Mouse (Mus musculus): Measurements from ENCODE around the gene Lrch3. TPM values are rescaled to one million over a fixed set of nuclear protein-coding genes. Genes with fewer than 3 reads are reported as not detected.
A peak's percentile ranks its signal among the peaks of the same experiment; 100 is the strongest.

The Lrch3 gene
- total and polyA plus RNA-seq, 2 experiments from 2014 or later, result 19.6 to 50.3 TPM

DNA sequence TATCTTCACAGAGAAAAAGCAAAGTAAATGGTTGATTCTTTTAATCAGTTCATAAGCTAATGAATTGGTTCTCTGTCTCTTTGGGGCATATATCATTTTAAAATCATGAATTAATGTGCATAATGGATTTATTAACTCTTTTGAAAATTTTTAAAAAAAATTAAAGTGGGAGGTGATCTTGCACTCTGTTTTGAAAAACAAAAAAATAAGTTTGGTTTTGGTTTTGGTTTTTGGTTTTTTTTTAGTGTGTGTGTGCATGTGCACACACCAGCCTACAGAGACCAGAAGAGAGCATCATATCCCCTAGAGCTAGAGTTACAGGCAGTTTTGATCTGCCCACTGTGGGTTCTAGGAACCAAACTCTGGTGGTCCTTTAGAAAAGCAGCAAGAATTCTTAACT, 35.4 kb downstream of the Lrch3 start:
- no peaks in the 10 kb centered on the region for H3K27me3 ChIP-seq (ENCODE audit: insufficient read depth, low read length)
- no peaks in the 10 kb centered on the region for H3K9me3 ChIP-seq (ENCODE audit: low read length)
- DNase-seq (no peak), ATAC-seq (no peak)
- no peaks in the 10 kb centered on the region for H3K36me3 ChIP-seq (ENCODE audit: insufficient read depth)
- TF ChIP-seq CTCF (IDR thresholded peaks at IDR 0.05; ENCODE audit: low read depth), result no peak
- no peaks in the 10 kb centered on the region for H3K4me1 ChIP-seq (ENCODE audit: insufficient read depth)
- no peak overlapping the region for H3K27ac ChIP-seq (ENCODE audit: low read depth, low read length)
- H3K4me2 ChIP-seq (ENCODE audit: low read depth), result no peak overlapping the region
- H3K4me3 ChIP-seq (ENCODE audit: low read depth, low read length), result no peak overlapping the region
- no peak overlapping the region for H3K9ac ChIP-seq

DNA sequence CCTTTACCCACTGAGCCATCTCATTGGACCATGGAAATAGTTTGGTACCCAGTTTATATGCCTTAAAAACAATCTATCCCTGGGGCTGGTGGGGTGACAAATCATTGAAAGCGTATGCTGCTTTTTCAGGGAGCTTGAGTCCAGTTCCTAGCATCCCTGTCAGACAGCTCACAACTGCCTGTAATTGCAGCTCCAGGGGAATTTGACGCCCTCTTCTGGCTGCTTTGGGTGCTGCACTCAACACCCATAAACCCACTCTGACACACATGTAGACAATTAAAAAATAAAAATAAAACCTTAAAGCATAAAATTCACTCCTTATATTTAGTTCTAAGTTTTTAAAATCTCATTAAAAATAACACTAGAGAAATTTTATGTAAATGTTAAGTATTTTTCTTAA, 37.2 kb downstream of the Lrch3 start:
- Histone ChIP-seq H3K4me3 (ENCODE audit: low read depth, low read length) (no peak overlapping the region), H3K27ac (ENCODE audit: low read depth, low read length) (no peak overlapping the region), H3K9me3 (ENCODE audit: low read length) (no peaks in the 10 kb centered on the region), H3K4me1 (ENCODE audit: insufficient read depth) (no peaks in the 10 kb centered on the region), H3K4me2 (ENCODE audit: low read depth) (no peak overlapping the region), H3K27me3 (ENCODE audit: insufficient read depth, low read length) (no peaks in the 10 kb centered on the region), H3K36me3 (ENCODE audit: insufficient read depth) (peaks cover 5% of the 10 kb centered on the region; the same call in 1 of the 2 replicates), H3K9ac (no peak overlapping the region)
- WGBS, result 93% methylated on average over 2 of the region's 2 CpGs
- DNase-seq, result no peak
- no peak for ATAC-seq
- no peak for TF ChIP-seq CTCF (IDR thresholded peaks at IDR 0.05; ENCODE audit: low read depth)

DNA sequence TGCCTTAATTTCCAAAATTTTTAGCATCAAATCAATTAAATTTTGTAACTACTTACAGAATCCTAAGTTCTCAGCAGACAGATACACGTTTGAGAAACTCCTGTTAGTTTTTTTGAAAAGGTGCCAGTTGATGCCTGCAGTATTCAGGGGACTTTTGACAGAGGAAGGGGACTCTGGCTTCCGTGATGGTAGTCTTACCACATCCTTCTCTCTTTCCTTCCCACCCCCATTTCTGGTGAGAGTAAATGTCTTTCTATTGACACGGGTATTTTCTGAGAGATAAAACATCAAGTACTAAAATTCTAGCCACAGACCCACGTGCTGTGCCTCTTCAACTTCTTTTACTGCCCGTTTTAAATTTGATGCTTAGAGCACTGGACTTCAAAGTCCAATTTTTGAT, 39.9 kb downstream of the Lrch3 start:
- 78% methylated on average over 5 of the region's 5 CpGs for WGBS
- no peak for ATAC-seq

DNA sequence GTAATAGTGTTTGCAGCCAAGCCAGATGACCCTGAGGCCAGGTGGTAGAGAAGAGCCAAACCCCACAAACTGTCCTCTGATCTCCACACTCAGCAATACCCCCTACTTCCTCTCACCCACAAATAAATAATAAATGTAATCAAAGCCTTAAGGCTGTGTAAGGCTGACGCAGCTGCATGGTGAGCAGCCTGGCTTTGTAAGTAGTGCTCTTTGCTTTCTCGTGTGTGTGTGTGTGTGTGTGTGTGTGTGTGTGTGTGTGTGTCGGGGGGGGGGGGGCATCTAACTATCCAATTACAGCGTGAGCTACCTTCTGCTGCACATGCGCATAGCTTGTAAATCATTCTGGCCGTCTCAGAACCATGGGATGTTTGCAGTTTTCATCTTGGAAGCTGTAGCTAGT, 40.4 kb downstream of the Lrch3 start:
- H3K4me3 ChIP-seq (ENCODE audit: low read depth, low read length), result no peak overlapping the region
- H3K9ac ChIP-seq, result no peak overlapping the region
- no peak overlapping the region for H3K4me2 ChIP-seq (ENCODE audit: low read depth)
- H3K9me3 ChIP-seq (ENCODE audit: low read length), result no peaks in the 10 kb centered on the region
- no peak for ATAC-seq
- no peaks in the 10 kb centered on the region for H3K27me3 ChIP-seq (ENCODE audit: insufficient read depth, low read length)
- 75% methylated on average over 6 of the region's 6 CpGs for WGBS
- H3K27ac ChIP-seq (ENCODE audit: low read depth, low read length), result no peak overlapping the region
- peaks cover 6% of the 10 kb centered on the region; the same call in 1 of the 2 replicates for H3K36me3 ChIP-seq (ENCODE audit: insufficient read depth)
- no peak for DNase-seq
- no peak for TF ChIP-seq CTCF (IDR thresholded peaks at IDR 0.05; ENCODE audit: low read depth)
- H3K4me1 ChIP-seq (ENCODE audit: insufficient read depth), result no peaks in the 10 kb centered on the region

More for the DNA sequence above, 39.9 kb downstream of the Lrch3 start:
- no peak overlapping the region for H3K4me3 ChIP-seq (ENCODE audit: low read depth, low read length)
- no peak overlapping the region for H3K4me2 ChIP-seq (ENCODE audit: low read depth)
- H3K9me3 ChIP-seq (ENCODE audit: low read length), result no peaks in the 10 kb centered on the region
- no peak overlapping the region for H3K27ac ChIP-seq (ENCODE audit: low read depth, low read length)
- H3K27me3 ChIP-seq (ENCODE audit: insufficient read depth, low read length), result no peaks in the 10 kb centered on the region
- no peak for TF ChIP-seq CTCF (IDR thresholded peaks at IDR 0.05; ENCODE audit: low read depth)
- no peak overlapping the region for H3K9ac ChIP-seq
- no peak for DNase-seq
- no peaks in the 10 kb centered on the region for H3K4me1 ChIP-seq (ENCODE audit: insufficient read depth)
- H3K36me3 ChIP-seq (ENCODE audit: insufficient read depth), result peaks cover 5% of the 10 kb centered on the region; the same call in 1 of the 2 replicates

DNA sequence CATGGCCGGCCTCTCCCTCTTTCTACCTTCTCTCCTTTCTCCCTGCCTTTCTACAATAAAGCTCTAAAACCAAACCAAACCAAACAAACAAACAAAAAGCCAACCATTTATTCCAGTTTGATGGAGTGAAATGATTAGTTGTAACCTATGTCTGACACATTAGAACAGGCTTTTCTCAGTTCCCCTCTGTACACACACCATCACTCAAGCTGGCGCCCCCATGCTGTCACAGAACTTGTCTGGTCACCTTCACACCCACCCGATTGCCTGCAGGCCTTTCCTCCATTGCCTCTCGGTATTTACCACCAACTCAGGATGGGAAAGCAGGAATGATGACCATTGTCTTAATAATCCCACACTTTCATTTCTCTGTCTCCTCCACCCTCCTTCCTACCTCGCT, 43.0 kb downstream of the Lrch3 start:
- DNase-seq (no peak), ATAC-seq (no peak)
- Histone ChIP-seq H3K4me2 (ENCODE audit: low read depth) (no peak overlapping the region), H3K9me3 (ENCODE audit: low read length) (no peaks in the 10 kb centered on the region), H3K9ac (no peak overlapping the region), H3K27me3 (ENCODE audit: insufficient read depth, low read length) (no peaks in the 10 kb centered on the region), H3K36me3 (ENCODE audit: insufficient read depth) (peaks cover 22% of the 10 kb centered on the region), H3K4me3 (ENCODE audit: low read depth, low read length) (no peak overlapping the region), H3K27ac (ENCODE audit: low read depth, low read length) (no peak overlapping the region), H3K4me1 (ENCODE audit: insufficient read depth) (no peaks in the 10 kb centered on the region)
- no peak for TF ChIP-seq CTCF (IDR thresholded peaks at IDR 0.05; ENCODE audit: low read depth)
- 78% methylated on average over 5 of the region's 5 CpGs for WGBS

DNA sequence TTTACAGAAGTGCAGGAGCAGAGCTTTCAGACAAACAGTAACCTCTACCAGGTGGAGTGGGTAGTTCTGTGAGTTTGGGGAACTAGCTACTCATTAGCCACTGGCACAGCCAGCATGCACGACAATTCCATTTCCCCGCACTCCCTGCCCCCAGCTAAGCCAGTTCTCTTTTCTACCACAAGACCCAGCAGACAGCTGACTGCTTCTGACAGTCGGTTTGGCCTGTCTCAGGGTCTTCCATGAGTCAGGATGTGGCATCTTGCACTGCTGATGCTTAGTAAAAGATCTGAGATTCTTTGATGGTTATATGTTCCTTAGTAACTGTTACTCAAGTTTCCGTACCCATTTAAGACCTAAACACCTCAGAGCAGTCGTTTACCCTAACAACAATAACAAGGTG, 58.6 kb downstream of the Lrch3 start:
- Histone ChIP-seq H3K9me3 (ENCODE audit: low read length) (no peaks in the 10 kb centered on the region), H3K4me2 (ENCODE audit: low read depth) (no peak overlapping the region)
- ATAC-seq, result no peak

DNA sequence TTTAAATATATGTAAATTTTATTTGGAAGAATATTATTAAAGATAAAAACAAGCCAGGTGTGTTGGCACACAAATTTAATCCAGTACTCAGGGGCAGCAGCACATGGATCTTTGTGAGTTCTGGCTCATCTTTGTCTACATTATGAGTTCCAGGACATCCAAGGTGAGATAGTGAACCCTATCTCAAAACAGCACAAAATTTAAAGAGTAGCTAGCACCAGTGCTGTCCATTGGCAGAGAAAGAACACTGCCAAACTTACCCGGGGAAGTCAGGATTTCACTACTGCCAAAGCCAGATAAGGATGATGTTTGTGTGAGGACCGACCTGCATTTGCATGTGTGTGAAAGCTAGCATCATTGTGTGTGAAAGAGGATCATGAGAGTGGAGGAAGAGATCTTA, 59.1 kb downstream of the Lrch3 start:
- no peak for TF ChIP-seq CTCF (IDR thresholded peaks at IDR 0.05; ENCODE audit: low read depth)
- Histone ChIP-seq H3K27me3 (ENCODE audit: insufficient read depth, low read length) (no peaks in the 10 kb centered on the region), H3K27ac (ENCODE audit: low read depth, low read length) (no peak overlapping the region), H3K9ac (no peak overlapping the region), H3K4me2 (ENCODE audit: low read depth) (no peak overlapping the region), H3K36me3 (ENCODE audit: insufficient read depth) (peaks cover 19% of the 10 kb centered on the region), H3K4me3 (ENCODE audit: low read depth, low read length) (no peak overlapping the region), H3K4me1 (ENCODE audit: insufficient read depth) (no peaks in the 10 kb centered on the region), H3K9me3 (ENCODE audit: low read length) (no peaks in the 10 kb centered on the region)
- WGBS, result 81% methylated on average over 2 of the region's 2 CpGs
- ATAC-seq, result no peak
- no peak for DNase-seq

More for the DNA sequence above, 58.6 kb downstream of the Lrch3 start:
- H3K36me3 ChIP-seq (ENCODE audit: insufficient read depth), result peaks cover 19% of the 10 kb centered on the region
- TF ChIP-seq CTCF (IDR thresholded peaks at IDR 0.05; ENCODE audit: low read depth), result no peak
- 79% methylated on average over 5 of the region's 5 CpGs for WGBS
- no peak overlapping the region for H3K27ac ChIP-seq (ENCODE audit: low read depth, low read length)
- H3K27me3 ChIP-seq (ENCODE audit: insufficient read depth, low read length), result no peaks in the 10 kb centered on the region
- H3K4me3 ChIP-seq (ENCODE audit: low read depth, low read length), result no peak overlapping the region
- no peak overlapping the region for H3K9ac ChIP-seq
- DNase-seq, result no peak
- H3K4me1 ChIP-seq (ENCODE audit: insufficient read depth), result no peaks in the 10 kb centered on the region

DNA sequence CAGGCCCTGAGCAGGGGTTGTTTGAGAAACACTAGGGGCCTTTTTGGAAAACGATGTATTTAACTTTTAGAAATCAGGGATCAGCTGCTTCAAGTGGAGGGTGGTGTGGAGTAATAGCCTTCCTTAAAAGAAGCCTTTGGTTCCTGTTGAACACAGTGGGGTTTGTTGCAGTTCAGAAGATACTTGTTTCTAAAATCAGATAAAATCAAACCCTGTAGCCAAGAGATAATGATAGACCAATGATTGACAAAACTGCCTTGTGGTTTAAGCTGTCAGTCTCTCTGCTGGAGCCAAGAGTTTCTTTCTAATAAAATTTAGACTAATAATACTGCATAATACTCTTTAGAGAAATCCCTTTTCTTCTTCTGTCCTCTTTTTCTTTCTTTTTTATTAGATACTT, 66.3 kb downstream of the Lrch3 start:
- peaks cover 24% of the 10 kb centered on the region for H3K36me3 ChIP-seq (ENCODE audit: insufficient read depth)
- no peaks in the 10 kb centered on the region for H3K27me3 ChIP-seq (ENCODE audit: insufficient read depth, low read length)
- ATAC-seq, result peak; percentile 8; the same call in 1 of the 2 replicates
- DNase-seq, result no peak
- TF ChIP-seq CTCF (IDR thresholded peaks at IDR 0.05; ENCODE audit: low read depth), result no peak
- H3K4me1 ChIP-seq (ENCODE audit: insufficient read depth), result no peaks in the 10 kb centered on the region
- H3K9ac ChIP-seq, result no peak overlapping the region
- H3K9me3 ChIP-seq (ENCODE audit: low read length), result no peaks in the 10 kb centered on the region
- no peak overlapping the region for H3K4me2 ChIP-seq (ENCODE audit: low read depth)
- no peak overlapping the region for H3K27ac ChIP-seq (ENCODE audit: low read depth, low read length)
- no peak overlapping the region for H3K4me3 ChIP-seq (ENCODE audit: low read depth, low read length)
- WGBS, result 54% methylated on average over 1 of the region's 1 CpGs
